Mouse (Mus musculus) bone marrow, adult 2 months (tissue): Measurements from ENCODE around the gene Gpr87. TPM values are rescaled to one million over a fixed set of nuclear protein-coding genes. Genes with fewer than 3 reads are reported as not detected.
"Not testable (repeated sequence)": the region's sequence is repeated elsewhere in the genome, so short reads cannot be mapped to it uniquely, and the experiment has no call there.

Experiments used
- H3K27ac ChIP-seq: fragments of 200-500 bp; 2 replicates; pipeline ENCODE4 v1.5.1; 2012; ENCODE audit warnings: low read depth, mild to moderate bottlenecking, control low read depth, inconsistent platforms, low read length; ENCODE audit not compliant: control insufficient read depth, poor library complexity, insufficient read depth
- H3K4me1 ChIP-seq: fragments of 200-500 bp; 2 replicates; pipeline ENCODE4 v1.6.1; 2011; ENCODE audit warnings: low read length; ENCODE audit not compliant: control insufficient read depth, insufficient read depth
- H3K4me3 ChIP-seq: fragments of 200-500 bp; replicated peaks from 2 replicates; pipeline ENCODE3; 2011; ENCODE audit warnings: mild to moderate bottlenecking, low read depth, low read length, control low read depth; ENCODE audit not compliant: control insufficient read depth
- CTCF ChIP-seq: fragments of 200-500 bp; IDR thresholded peaks from 2 replicates; pipeline ENCODE4 v1.5.1; 2011; ENCODE audit warnings: low read length, control low read depth; ENCODE audit not compliant: control insufficient read depth, insufficient read depth
- POLR2A ChIP-seq: fragments of 200-500 bp; IDR thresholded peaks from 2 replicates; pipeline ENCODE4 v1.6.1; 2011; ENCODE audit warnings: low read depth, mild to moderate bottlenecking, control low read depth, low read length, borderline replicate concordance; ENCODE audit not compliant: control insufficient read depth
- WGBS: fragments of 180-500 bp; shearing (Covaris S2); methylation state at CpG from one replicate; pipeline ENCODE4 v1.1.7; 2018; 5-methylcytosine and 5-hydroxymethylcytosine counted together
- polyA plus RNA-seq: library from polyadenylated mRNA; stranded (reverse); fragments of >200 nt; gene quantifications from 2 replicates; pipeline ENCODE4 v1.2.4, GENCODE M21; 2011; ENCODE audit warnings: low replicate concordance; ENCODE audit not compliant: missing spikeins, insufficient read depth, insufficient read length

Gene Gpr87
- polyA plus RNA-seq, 1 experiment: not detected

DNA sequence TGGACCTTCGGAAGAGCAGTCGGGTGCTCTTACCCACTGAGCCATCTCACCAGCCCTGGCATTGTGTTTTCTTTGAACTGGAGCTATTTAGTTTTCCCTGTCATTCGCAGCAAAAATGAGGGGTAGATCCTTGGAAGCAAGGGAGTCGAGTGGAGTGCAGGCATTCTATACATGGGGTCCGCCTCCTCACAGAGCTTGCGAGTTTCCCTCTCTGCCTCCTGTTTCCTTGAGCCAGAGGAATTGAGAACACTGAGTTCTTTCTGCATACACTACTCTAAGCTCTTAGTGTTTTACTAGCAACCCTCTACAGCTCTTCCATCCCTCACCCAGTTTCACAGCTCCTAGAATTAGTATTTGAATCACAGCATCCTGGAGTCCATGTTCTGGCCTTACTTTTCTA, 39.5 kb downstream of the Gpr87 start:
- no peak for TF ChIP-seq POLR2A
- no peak overlapping the region for H3K4me3 ChIP-seq
- no peaks in the 10 kb centered on the region; the same call in 1 of the 2 replicates for H3K4me1 ChIP-seq
- 92% methylated on average over 6 of the region's 6 CpGs for WGBS
- no peak overlapping the region for H3K27ac ChIP-seq

DNA sequence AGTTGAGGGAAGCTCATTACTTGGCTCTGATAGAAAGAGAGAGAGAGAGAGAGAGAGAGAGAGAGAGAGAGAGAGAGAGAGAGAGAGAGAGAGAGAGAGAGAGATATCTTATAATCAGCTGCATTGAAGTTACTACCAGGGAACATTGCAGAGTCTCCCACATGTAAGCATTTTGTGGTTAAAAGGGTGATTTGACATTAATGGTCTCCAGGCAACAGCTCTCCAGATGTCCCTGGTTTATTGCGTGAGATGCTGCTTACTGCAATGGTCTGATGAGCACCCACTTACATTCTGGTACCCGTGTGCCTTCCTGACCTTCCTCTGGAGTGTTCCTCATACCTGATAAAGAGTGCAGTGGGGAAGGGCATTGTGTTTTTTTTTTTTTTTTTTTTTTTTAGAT, 40.0 kb downstream of the Gpr87 start:
- WGBS: 24% methylated on average over 2 of the region's 2 CpGs
- Histone ChIP-seq H3K4me1 (no peaks in the 10 kb centered on the region; the same call in 1 of the 2 replicates), H3K4me3 (no peak overlapping the region), H3K27ac (no peak overlapping the region)
- no peak for TF ChIP-seq CTCF
- TF ChIP-seq POLR2A: no peak

GRCm38 (mm10) chr3:59153424-59153823, 41.5 kb downstream of the Gpr87 start, which contains the start of gene P2ry14:
TSS of gene P2ry14 (minus strand) at chr3:59153618.
- TF ChIP-seq POLR2A: no peak
- no peak for TF ChIP-seq CTCF
- 9% methylated on average over 5 of the region's 5 CpGs for WGBS
- Histone ChIP-seq H3K4me3 (no peak within 1 kb of the TSS), H3K4me1 (no peaks in the 10 kb centered on the region; the same call in 1 of the 2 replicates), H3K27ac (no peak within 1 kb of the TSS)

- Histone ChIP-seq H3K4me3 (no peak overlapping the region), H3K27ac (no peak overlapping the region), H3K4me1 (no peaks in the 10 kb centered on the region; the same call in 1 of the 2 replicates)
- 89% methylated on average over 2 of the region's 2 CpGs for WGBS
- TF ChIP-seq CTCF (no peak), POLR2A (no peak)
Measured at GRCm38 (mm10) chr3:59150624-59151023, 44.3 kb downstream of the Gpr87 start.

DNA sequence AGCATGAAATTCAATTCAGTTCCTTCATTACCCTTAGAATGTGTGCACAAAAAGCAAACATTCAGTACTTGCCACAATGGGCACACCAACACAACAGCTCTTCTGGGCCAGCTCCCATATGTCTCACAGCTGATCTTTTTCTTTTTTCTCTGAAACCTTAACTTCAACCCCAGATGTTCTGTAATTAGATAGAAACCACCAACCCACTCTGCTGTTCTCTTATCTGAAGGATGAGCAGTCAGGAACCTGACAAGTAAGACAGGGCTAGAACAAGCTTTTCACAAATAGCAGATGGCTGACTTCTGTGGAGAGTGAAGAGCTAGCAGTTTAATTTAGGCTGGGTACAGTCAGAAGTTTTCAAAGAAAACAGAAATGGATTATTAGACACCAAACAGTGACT, 45.3 kb downstream of the Gpr87 start:
- Histone ChIP-seq H3K27ac (no peak overlapping the region), H3K4me3 (no peak overlapping the region), H3K4me1 (no peaks in the 10 kb centered on the region; the same call in 1 of the 2 replicates)
- TF ChIP-seq CTCF (no peak), POLR2A (no peak)

GRCm38 (mm10) chr3:59145194-59145593, 49.7 kb downstream of the Gpr87 start:
- WGBS: 82% methylated on average over 5 of the region's 5 CpGs
- H3K27ac ChIP-seq: no peak overlapping the region
- H3K4me1 ChIP-seq: no peaks in the 10 kb centered on the region
- H3K4me3 ChIP-seq: no peak overlapping the region
- no peak for TF ChIP-seq POLR2A

DNA sequence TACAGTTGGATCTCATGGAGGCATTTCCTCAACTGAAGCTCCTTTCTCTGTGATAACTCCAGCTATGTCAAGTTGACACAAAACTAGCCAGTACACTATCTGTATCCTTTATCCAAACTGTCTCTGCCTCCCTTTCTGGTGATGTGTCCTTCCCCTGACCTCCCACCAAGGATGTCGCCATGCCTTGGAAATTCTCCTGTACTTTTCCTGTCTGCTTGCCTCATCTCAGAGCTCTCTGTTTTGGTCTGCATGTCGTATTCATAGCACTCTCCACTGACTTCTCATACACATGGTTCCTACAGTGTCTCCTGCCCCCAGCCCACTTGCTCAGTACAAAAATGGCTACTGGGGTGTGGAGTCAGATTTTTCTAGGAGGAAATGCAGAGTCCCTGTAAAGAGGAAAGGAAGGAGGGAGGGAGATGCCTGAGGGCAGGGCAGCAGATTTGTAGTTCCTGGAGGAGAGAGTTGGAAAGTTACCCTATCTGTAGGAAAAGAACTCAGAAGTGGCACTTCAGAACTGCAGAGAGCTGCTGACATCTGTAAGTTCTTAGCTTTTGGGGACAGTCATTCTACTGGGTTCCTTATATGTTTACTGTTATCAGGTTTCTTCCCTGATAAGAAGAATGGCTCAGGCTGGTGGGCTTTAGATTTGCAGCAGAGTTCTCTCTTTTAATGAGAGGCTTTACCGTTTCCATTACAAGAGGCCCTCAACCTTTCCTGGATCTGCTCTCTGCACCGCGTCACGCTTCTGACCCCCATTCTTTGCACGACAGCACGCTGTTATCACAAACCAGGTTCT, 53.2 kb downstream of the Gpr87 start:
- H3K4me3 ChIP-seq: no peak overlapping the region
- no peaks in the 10 kb centered on the region for H3K4me1 ChIP-seq
- 77% methylated on average over 8 of the region's 8 CpGs for WGBS
- H3K27ac ChIP-seq: no peak overlapping the region
- no peak for TF ChIP-seq CTCF
- no peak for TF ChIP-seq POLR2A

- not testable (repeated sequence) for H3K4me1 ChIP-seq, H3K27ac ChIP-seq, H3K4me3 ChIP-seq
- WGBS: 84% methylated on average over 4 of the region's 4 CpGs
Measured at GRCm38 (mm10) chr3:59140941-59141340, 54.0 kb downstream of the Gpr87 start.

DNA sequence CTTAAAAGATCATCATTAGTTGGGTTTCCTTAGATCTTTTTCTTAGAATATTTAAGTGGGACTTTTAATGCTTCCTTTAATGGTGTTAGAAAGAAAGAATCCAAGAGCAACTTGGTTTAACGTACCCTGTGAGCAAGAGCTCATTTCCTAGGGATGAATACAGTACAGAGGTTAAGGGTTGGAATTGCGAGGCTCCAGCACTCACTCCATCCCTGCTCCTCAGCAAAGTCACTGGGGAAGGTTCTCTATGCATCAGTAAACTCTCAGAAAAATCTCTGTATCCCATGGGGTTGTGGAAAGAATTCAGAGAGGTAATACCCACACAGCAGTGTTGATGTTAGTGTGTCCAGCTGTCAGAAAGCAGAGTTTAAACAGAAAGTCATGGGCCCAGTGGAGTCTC, 54.8 kb downstream of the Gpr87 start:
- Histone ChIP-seq H3K4me1 (no peaks in the 10 kb centered on the region), H3K27ac (no peak overlapping the region), H3K4me3 (no peak overlapping the region)
- WGBS: 94% methylated on average over 2 of the region's 2 CpGs
- no peak for TF ChIP-seq CTCF
- no peak for TF ChIP-seq POLR2A
